Mouse (Mus musculus) kidney, adult 2 months (tissue): ENCODE measurements at regions not wholly inside any gene's neighbourhood (a gene's known extent, or its start where the extent isn't known, plus 50 kb on each side); places are given as distances from the start of the nearest gene placed in this dataset.

Experiments
- CTCF ChIP-seq: fragments of 200-500 bp; conservative IDR thresholded peaks from 2 replicates; pipeline ENCODE4 v1.5.1; 2011; ENCODE audit warnings: low read depth, mild to moderate bottlenecking, control low read depth, low read length, moderate library complexity, mixed read lengths; ENCODE audit not compliant: insufficient read depth, insufficient read length
- POLR2A ChIP-seq: fragments of 200-500 bp; IDR thresholded peaks from one replicate; pipeline ENCODE4 v1.6.1; 2011; ENCODE audit warnings: low read depth, low read length, control low read depth

DNA sequence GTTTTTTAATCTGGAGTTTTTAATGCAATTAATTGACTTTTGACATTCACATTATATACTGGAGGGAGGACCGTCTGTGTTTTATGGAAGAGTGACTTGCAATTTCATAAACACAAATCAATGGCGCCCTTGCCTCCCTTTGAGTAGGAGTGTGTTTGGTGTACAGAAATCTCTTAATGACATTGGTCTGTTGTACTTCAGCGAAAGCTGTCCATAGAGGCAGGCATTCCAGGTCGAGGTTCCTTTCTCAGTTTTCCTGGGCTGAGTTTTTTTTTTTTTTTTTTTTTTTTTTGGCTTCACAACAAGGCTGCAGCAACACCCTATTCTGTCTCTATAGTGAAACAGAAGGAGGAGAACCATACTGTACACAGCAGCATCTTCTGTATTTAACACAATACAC, 427.4 kb upstream of the Ccnh start:
- TF ChIP-seq CTCF (no peak), POLR2A (no peak)
